Mouse (Mus musculus) 3T3-L1 (cell line): ENCODE measurements around the gene Nek9.
A peak's percentile ranks its signal among the peaks of the same experiment; 100 is the strongest.

Experiments
- DNase-seq: peaks from one replicate; pipeline ENCODE4 v3.0.0-alpha.2; 2015; ENCODE audit warnings: low read depth, low spot score

Gene Nek9

GRCm38 (mm10) chr12:85264531-85264930 is 74.6 kb downstream of the Nek9 start:
- DNase-seq: peak; percentile 25

GRCm38 (mm10) chr12:85263190-85263589 is 76.0 kb downstream of the Nek9 start:
- no peak for DNase-seq

GRCm38 (mm10) chr12:85262489-85262888 is 76.7 kb downstream of the Nek9 start:
- no peak for DNase-seq

- DNase-seq: no peak
Measured at GRCm38 (mm10) chr12:85257008-85257639, 82.0 kb downstream of the Nek9 start.

- peak; percentile 78 for DNase-seq
Measured at GRCm38 (mm10) chr12:85256074-85256751, 82.9 kb downstream of the Nek9 start.

- no peak for DNase-seq
Measured at GRCm38 (mm10) chr12:85252083-85252482, 87.1 kb downstream of the Nek9 start.
